Mouse (Mus musculus): ENCODE results near the gene Aak1.

Aak1 gene

GRCm38 (mm10) chr6:86848915-86849644 lies at the start of gene Aak1:
TSS of gene Aak1 (plus strand) at chr6:86849517.
- DNase-seq (ENCODE audit: low read depth, low spot score), result peak; percentile 84

GRCm38 (mm10) chr6:86800467-86800866 lies 48.9 kb upstream of the Aak1 start:
- no peak for DNase-seq (ENCODE audit: low read depth, low spot score)

- no peak for DNase-seq (ENCODE audit: low read depth, low spot score)
Measured at GRCm38 (mm10) chr6:86801431-86801830, 47.9 kb upstream of the Aak1 start.

- no peak for DNase-seq (ENCODE audit: low read depth, low spot score)
Measured at GRCm38 (mm10) chr6:86804646-86805045, 44.7 kb upstream of the Aak1 start.

- DNase-seq (ENCODE audit: low read depth, low spot score), result peak; percentile 22
Measured at GRCm38 (mm10) chr6:86806455-86807086, 42.7 kb upstream of the Aak1 start.

- DNase-seq (ENCODE audit: low read depth, low spot score), result no peak
Measured at GRCm38 (mm10) chr6:86812919-86813318, 36.4 kb upstream of the Aak1 start.

- no peak for DNase-seq (ENCODE audit: low read depth, low spot score)
Measured at GRCm38 (mm10) chr6:86813341-86813740, 36.0 kb upstream of the Aak1 start.

GRCm38 (mm10) chr6:86814926-86815325 lies 34.4 kb upstream of the Aak1 start:
- DNase-seq (ENCODE audit: low read depth, low spot score), result no peak

- no peak for DNase-seq (ENCODE audit: low read depth, low spot score)
Measured at GRCm38 (mm10) chr6:86815436-86815835, 33.9 kb upstream of the Aak1 start.

GRCm38 (mm10) chr6:86816586-86816985 lies 32.7 kb upstream of the Aak1 start:
- no peak for DNase-seq (ENCODE audit: low read depth, low spot score)

- no peak for DNase-seq (ENCODE audit: low read depth, low spot score)
Measured at GRCm38 (mm10) chr6:86818914-86819313, 30.4 kb upstream of the Aak1 start.

- DNase-seq (ENCODE audit: low read depth, low spot score), result no peak
Measured at GRCm38 (mm10) chr6:86819926-86820325, 29.4 kb upstream of the Aak1 start.

- no peak for DNase-seq (ENCODE audit: low read depth, low spot score)
Measured at GRCm38 (mm10) chr6:86820690-86821089, 28.6 kb upstream of the Aak1 start.

- DNase-seq (ENCODE audit: low read depth, low spot score), result no peak
Measured at GRCm38 (mm10) chr6:86822285-86823050, 26.8 kb upstream of the Aak1 start.

- no peak for DNase-seq (ENCODE audit: low read depth, low spot score)
Measured at GRCm38 (mm10) chr6:86823051-86823431, 26.3 kb upstream of the Aak1 start.

GRCm38 (mm10) chr6:86823824-86824223 lies 25.5 kb upstream of the Aak1 start:
- DNase-seq (ENCODE audit: low read depth, low spot score), result no peak

GRCm38 (mm10) chr6:86824401-86824800 lies 24.9 kb upstream of the Aak1 start:
- no peak for DNase-seq (ENCODE audit: low read depth, low spot score)

- DNase-seq (ENCODE audit: low read depth, low spot score), result no peak
Measured at GRCm38 (mm10) chr6:86827432-86827831, 21.9 kb upstream of the Aak1 start.

- no peak for DNase-seq (ENCODE audit: low read depth, low spot score)
Measured at GRCm38 (mm10) chr6:86829768-86830167, 19.5 kb upstream of the Aak1 start.

GRCm38 (mm10) chr6:86830738-86831500 lies 18.4 kb upstream of the Aak1 start:
- DNase-seq (ENCODE audit: low read depth, low spot score), result no peak

- no peak for DNase-seq (ENCODE audit: low read depth, low spot score)
Measured at GRCm38 (mm10) chr6:86832802-86833502, 16.4 kb upstream of the Aak1 start.
